Mouse (Mus musculus) G1E (cell line): ENCODE measurements around the gene Kdm1b. TPM values are rescaled to one million over a fixed set of nuclear protein-coding genes. Genes with fewer than 3 reads are reported as not detected.

Experiments used
- ATAC-seq: 2 replicates; pipeline ENCODE4 v1.8.0; 2016; ENCODE audit warnings: mild to moderate bottlenecking; ENCODE audit not compliant: insufficient number of reproducible peaks, poor library complexity, low FRiP score, severe bottlenecking; ENCODE audit errors: extremely low read depth
- DNase-seq: peaks from one replicate; pipeline ENCODE4 v3.0.0; 2012; ENCODE audit warnings: low spot score
- H3K27me3 ChIP-seq: 2 replicates; pipeline ENCODE4 v1.6.1; 2012; ENCODE audit warnings: mild to moderate bottlenecking, low read length, inconsistent platforms; ENCODE audit not compliant: insufficient read depth
- H3K36me3 ChIP-seq: replicated peaks from 2 replicates; pipeline ENCODE3; 2012; ENCODE audit warnings: mild to moderate bottlenecking, inconsistent platforms
- H3K4me1 ChIP-seq: 2 replicates; pipeline ENCODE4 v1.6.1; 2012; ENCODE audit warnings: low read depth, low read length, inconsistent platforms, mixed read lengths; ENCODE audit not compliant: insufficient read depth
- H3K4me3 ChIP-seq: 2 replicates; pipeline ENCODE4 v1.5.1; 2012; ENCODE audit warnings: low read depth, mild to moderate bottlenecking, inconsistent platforms, low read length, moderate library complexity, mixed read lengths
- H3K9me3 ChIP-seq: replicated peaks from 2 replicates; pipeline ENCODE4 v1.6.1; 2012; ENCODE audit warnings: inconsistent platforms
- CTCF ChIP-seq: IDR thresholded peaks from 2 replicates; pipeline ENCODE4 v1.5.1; 2012; ENCODE audit warnings: low read depth, low read length, inconsistent platforms, mixed read lengths
- GATA1 ChIP-seq: IDR thresholded peaks from 2 replicates; pipeline ENCODE4 v1.6.1; 2012; ENCODE audit warnings: borderline replicate concordance, low read length, inconsistent platforms, mixed read lengths
- GATA2 ChIP-seq: IDR thresholded peaks from 2 replicates; pipeline ENCODE4 v1.6.1; 2012; ENCODE audit warnings: low read depth, low read length, inconsistent platforms, borderline replicate concordance
- POLR2AphosphoS5 ChIP-seq: IDR thresholded peaks from 2 replicates; pipeline ENCODE4 v1.6.1; 2012; ENCODE audit warnings: low read depth, low read length, inconsistent platforms; ENCODE audit not compliant: insufficient replicate concordance
- TAL1 ChIP-seq: conservative IDR thresholded peaks from 2 replicates; pipeline ENCODE4 v1.6.1; 2012; ENCODE audit warnings: low read depth, low read length, inconsistent platforms, mixed read lengths
- polyA plus RNA-seq: library from polyadenylated mRNA; stranded (reverse); fragments of >175 nt; gene quantifications from 2 replicates; pipeline ENCODE4 v1.2.3, GENCODE M21; 2012
- total RNA-seq, 2 experiments: library from RNA; stranded (forward) in 1 of 2; stranded (reverse) in 1 of 2; fragments of 200-1000 nt in 1 of 2; fragments of >200 nt in 1 of 2; fragmentation: Nextera tagmentation in 1 of 2; gene quantifications; 2 replicates each; pipeline ENCODE4 v1.2.3; 2014 to 2017

Kdm1b gene
- total and polyA plus RNA-seq, 3 experiments = 2.6 to 15.2 (median 9.3) TPM

DNA sequence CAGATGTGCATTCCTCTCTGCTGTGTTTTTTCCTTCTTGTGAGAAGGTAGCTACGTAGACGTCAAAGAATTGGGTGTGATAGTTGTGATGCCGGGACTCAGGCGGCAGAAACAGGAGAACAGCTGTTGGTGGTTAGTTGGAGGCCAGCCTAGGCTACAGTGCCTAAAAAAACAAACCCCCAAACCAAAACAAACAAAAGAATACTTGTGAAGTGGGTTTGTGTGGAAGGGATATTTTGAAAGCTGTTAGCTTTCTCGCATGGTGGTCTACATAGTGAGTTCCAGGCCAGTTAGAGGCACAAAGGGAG, 28.2 kb upstream of the Kdm1b start:
- Histone ChIP-seq H3K27me3 (peaks cover 5% of the 10 kb centered on the region; the same call in 1 of the 2 replicates), H3K36me3 (no peaks in the 10 kb centered on the region), H3K9me3 (no peaks in the 10 kb centered on the region; the same call in 1 of the 2 replicates), H3K4me3 (no peak overlapping the region), H3K4me1 (no peaks in the 10 kb centered on the region)
- ATAC-seq (no peak), DNase-seq (no peak)
- TF ChIP-seq CTCF (no peak), GATA1 (no peak), TAL1 (no peak), POLR2AphosphoS5 (no peak), GATA2 (no peak)

DNA sequence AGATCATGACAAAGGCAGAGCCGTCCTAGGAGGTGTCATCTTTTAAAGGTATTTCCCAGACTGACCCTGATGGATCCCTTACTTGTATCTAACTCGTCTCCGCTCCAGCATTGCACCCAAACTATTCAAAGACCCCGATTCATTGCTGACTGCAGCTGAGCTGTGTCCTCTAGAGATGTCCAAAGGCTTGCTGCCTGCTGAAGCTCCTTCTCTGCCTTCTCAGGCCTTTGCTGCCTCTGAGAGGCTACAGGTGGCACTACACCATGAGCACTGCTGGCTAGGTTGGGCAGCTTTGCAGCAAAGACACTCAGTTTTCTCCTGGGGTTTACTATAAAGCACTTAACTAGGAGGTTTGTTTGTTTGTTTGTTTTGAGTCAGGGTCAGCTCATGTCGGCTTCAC, 26.0 kb upstream of the Kdm1b start:
- Histone ChIP-seq H3K4me1 (no peaks in the 10 kb centered on the region), H3K36me3 (no peaks in the 10 kb centered on the region), H3K9me3 (no peaks in the 10 kb centered on the region; the same call in 1 of the 2 replicates), H3K4me3 (no peak overlapping the region), H3K27me3 (peaks cover 5% of the 10 kb centered on the region; the same call in 1 of the 2 replicates)
- ATAC-seq (no peak), DNase-seq (no peak)
- TF ChIP-seq GATA2 (no peak), POLR2AphosphoS5 (no peak), GATA1 (no peak), CTCF (no peak), TAL1 (no peak)

GRCm38 (mm10) chr13:47019774-47020173, 23.5 kb upstream of the Kdm1b start:
- Histone ChIP-seq H3K4me3 (no peak overlapping the region), H3K4me1 (no peaks in the 10 kb centered on the region), H3K36me3 (no peaks in the 10 kb centered on the region), H3K27me3 (peaks cover 2% of the 10 kb centered on the region; the same call in 1 of the 2 replicates), H3K9me3 (no peaks in the 10 kb centered on the region)
- TF ChIP-seq TAL1 (no peak), POLR2AphosphoS5 (no peak), GATA2 (no peak), CTCF (no peak), GATA1 (no peak)
- DNase-seq (no peak), ATAC-seq (no peak)

GRCm38 (mm10) chr13:47020798-47021197, 22.5 kb upstream of the Kdm1b start:
- Histone ChIP-seq H3K4me3 (no peak overlapping the region), H3K27me3 (peaks cover 2% of the 10 kb centered on the region; the same call in 1 of the 2 replicates), H3K4me1 (no peaks in the 10 kb centered on the region), H3K36me3 (no peaks in the 10 kb centered on the region), H3K9me3 (no peaks in the 10 kb centered on the region)
- no peak for TF ChIP-seq GATA2
- TF ChIP-seq POLR2AphosphoS5 = no peak
- TF ChIP-seq TAL1 = no peak
- TF ChIP-seq CTCF = no peak
- TF ChIP-seq GATA1 = no peak
- DNase-seq (no peak), ATAC-seq (no peak)

DNA sequence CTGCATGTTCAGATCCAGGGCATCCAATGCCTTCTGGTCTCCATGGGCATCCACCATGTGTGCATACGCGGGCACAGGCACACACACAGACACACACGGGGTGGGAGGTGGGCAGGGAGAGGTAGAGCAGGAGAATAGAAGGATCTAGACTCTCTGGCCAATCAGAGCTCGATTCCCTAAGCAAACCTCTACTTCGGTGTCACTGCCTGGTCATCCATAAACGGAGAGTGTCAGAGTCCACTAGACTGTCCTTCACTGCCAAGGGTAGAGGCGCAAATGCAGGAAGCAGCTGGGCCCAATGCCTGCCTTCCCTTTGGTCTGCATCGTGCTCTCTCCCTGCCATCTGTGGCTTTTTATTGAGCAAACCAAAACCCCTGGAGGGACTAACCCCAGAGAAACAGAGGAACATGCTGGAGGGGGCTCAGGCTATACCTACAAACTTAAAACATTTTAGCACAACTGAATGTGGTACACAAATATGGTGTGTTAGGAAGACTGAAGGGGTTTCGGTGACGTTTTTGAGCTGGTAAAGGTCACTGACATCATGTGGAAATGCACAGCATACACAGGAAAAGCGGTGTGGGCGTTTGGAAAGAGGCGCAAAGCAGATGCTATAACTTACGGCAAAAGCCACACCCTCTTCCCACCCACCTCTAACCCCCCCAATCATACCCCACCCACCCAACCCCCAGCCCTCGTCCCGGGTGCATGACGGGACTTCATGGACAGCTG, 12.8 kb upstream of the Kdm1b start:
- no peaks in the 10 kb centered on the region for H3K36me3 ChIP-seq
- ATAC-seq (no peak), DNase-seq (no peak)
- TF ChIP-seq GATA2 (no peak), POLR2AphosphoS5 (no peak), TAL1 (no peak), GATA1 (no peak), CTCF (no peak)
- peaks cover 9% of the 10 kb centered on the region for H3K27me3 ChIP-seq
- H3K9me3 ChIP-seq = no peaks in the 10 kb centered on the region
- no peaks in the 10 kb centered on the region for H3K4me1 ChIP-seq
- H3K4me3 ChIP-seq = no peak overlapping the region

- ATAC-seq = no peak
- Histone ChIP-seq H3K4me3 (no peak overlapping the region), H3K27me3 (peaks cover 13% of the 10 kb centered on the region), H3K36me3 (no peaks in the 10 kb centered on the region), H3K4me1 (no peaks in the 10 kb centered on the region), H3K9me3 (no peaks in the 10 kb centered on the region)
- TF ChIP-seq GATA2 (no peak), TAL1 (no peak), GATA1 (no peak), CTCF (no peak), POLR2AphosphoS5 (no peak)
- no peak for DNase-seq
Observed at GRCm38 (mm10) chr13:47033602-47034001, 9.7 kb upstream of the Kdm1b start.
